Mouse (Mus musculus) heart, adult 9 months (tissue): Measurements from ENCODE around the gene Gemin7.

ENCODE experiments used
- DNase-seq, 2 experiments: peaks; one replicate each; pipeline ENCODE4 v3.0.0; 2022; ENCODE audit warnings: low spot score in 2 of 2

Gene Gemin7

GRCm38 (mm10) chr7:19577877-19578414, 551 bp upstream of the Gemin7 start:
- DNase-seq, result no peak

- DNase-seq, result no peak
Measured at GRCm38 (mm10) chr7:19575559-19575958, 1.8 kb downstream of the Gemin7 start.

- DNase-seq, result no peak
Measured at GRCm38 (mm10) chr7:19573776-19574140, 3.6 kb downstream of the Gemin7 start.

DNA sequence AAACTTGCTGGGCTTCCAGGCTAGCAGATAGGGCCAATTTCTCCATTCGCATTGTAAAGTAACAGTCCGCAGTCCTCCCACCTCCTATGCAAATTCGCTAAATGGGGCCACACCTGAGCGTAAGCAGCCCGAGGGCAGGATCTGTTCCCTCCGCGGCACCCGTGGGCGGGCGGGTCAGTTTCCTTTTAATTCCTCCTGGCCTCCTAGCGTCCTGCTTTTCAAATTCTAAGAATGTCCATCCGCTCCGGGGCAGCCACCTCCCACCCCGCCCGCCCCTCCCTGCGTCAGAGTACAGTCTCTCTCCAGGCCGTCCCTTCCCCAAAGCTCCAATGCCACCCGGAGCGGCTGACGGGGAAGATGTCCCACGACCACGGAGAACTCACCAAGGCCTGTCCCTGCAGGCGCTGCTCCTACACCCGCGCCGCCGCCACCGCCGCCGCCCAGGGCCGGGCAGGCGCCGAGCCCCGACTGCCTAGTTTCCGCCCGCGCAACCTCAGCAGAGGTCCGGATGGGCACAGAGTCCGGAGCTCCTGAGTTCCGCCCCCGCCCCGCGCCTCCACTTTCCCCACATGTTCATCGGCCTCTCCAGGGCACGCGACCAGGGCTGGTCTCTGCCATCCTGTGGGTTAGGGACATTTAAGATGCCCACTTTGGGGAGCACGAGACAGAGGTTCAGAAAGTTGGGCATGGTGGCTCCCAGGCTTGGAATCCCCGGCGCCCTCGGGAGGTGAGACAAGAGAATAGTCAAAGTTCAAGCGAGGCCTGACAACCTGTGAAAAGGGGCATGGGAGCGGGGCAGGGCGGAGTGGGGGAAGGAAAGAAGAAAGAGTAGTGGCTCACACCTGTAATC, 4.2 kb downstream of the Gemin7 start:
- DNase-seq, result peak; percentile 75 to 78

DNA sequence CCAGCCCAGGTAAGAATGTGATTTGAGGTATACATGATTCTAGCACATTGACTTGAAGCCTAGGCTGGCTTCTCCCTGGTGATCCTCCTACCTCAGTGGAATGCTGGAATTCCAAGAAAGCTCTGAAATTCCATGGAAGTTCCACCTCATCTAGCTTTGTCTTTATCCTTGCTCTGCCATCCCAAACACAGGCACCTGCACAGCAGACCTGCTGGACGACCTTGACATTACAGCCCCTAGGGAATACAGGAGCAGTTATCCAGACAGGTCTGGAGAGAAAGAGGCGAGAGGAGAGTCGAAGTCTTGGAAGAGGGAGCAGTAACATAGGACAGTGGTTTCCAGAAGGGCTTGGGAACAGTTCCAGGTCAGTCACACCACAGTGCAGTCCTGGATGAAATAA, 7.7 kb downstream of the Gemin7 start:
- no peak for DNase-seq

- DNase-seq, result no peak
Measured at GRCm38 (mm10) chr7:19567426-19567825, 10.0 kb downstream of the Gemin7 start.

GRCm38 (mm10) chr7:19565803-19566202, 11.6 kb downstream of the Gemin7 start:
- no peak for DNase-seq

DNA sequence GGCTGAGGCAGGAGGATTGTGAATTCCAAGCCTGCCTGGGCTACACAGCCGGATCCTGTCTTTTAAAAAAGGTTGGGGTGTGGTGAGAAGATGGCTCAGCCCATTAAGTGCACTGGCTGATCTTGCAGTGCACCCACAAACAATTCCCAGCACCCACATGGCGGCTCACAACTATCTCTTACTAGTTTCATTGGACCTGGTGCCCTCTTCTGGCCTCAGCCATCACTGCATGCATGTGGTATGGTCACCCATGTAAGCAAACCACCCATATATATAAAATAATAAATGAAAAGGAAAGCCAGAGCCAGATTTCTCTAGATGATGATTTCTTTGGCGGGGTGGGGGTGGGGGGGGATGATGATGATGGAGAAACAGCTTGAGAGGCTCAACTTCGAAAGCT, 12.9 kb downstream of the Gemin7 start:
- no peak for DNase-seq

DNA sequence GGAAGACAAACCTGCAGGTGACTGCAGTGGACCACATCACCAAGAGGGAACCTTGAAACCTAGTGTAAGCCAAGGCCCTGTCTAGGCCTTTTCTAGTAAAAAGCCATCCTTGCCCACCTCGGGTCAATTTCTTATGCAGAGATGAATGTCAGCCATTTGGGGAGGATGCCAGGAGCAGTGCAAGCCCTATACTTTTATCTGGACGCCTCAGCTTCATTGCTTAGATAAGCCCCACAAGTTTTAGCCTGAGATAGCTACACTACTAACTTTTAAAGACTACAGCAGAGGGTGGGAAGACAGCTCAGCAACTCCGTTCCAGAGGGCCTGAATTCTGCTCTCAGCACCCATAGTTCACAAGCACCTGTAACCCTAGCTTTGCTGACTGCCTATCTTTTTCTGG, 13.5 kb downstream of the Gemin7 start:
- DNase-seq, result no peak

GRCm38 (mm10) chr7:19562643-19563410, 14.6 kb downstream of the Gemin7 start, which contains the start of gene Ppp1r37:
Gene Ppp1r37, minus strand, starts transcription at chr7:19563076.
- DNase-seq, result peak in 1 of 2 experiments; percentile 44

DNA sequence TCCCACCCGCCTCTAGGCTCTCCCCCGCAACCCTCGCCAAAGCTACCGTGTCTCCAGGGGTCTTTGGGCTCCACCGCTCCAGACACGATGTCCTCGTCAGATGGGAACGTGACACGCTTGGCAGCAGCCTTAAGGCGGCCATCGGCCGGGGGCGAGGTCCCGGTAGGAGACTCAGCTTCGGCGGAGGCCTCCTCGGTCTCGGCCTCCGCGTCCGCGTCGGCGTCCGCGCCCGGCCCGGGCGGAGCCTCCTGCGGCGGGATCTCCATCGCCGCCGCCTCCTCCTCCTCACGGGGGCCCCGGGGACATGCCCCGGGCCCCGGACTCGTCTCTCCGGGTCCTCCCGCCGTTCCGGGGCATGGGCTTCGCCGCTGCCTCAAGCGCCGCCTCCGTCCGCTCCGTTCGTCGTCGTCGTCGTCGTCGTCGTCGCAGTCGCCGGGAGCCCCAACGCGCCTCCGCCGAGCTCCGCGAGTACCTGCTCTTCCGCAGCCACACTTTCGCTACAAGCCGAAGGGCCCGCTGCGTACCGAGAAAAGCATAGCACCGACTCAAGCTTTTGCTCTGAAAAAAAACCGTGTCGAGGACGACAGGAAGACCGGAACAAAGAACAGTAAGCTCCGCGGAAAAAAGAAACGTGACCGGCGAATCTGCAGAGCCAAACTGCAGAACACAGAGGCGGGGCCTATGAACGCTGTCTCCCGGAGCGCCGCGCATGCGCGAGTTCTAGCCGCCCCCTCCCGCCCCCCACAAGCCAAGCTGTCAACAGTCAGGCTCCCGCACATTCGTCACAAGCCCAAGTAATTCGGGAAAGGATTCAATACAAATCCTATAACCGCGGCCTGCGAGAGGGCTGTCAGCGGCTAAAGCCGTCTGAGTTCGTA, 15.4 kb downstream of the Gemin7 start:
- DNase-seq, result peak; percentile 82 to 89

DNA sequence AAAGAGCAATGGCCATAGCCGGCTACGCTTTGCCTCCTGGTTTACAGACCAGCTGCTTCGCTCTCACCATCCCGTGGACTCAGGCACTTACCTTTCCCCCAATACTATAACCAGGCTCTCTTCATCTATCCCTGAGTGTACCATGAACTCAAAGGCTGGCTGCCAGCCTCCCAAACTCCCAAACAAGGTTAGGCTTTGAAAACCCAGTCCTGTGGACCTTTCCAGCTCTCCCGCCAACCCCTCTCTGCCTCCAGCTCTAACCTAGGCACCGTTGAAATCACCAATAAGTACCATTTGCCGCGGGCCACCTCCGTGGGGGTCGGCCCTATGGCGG, 16.0 kb downstream of the Gemin7 start:
- no peak for DNase-seq

DNA sequence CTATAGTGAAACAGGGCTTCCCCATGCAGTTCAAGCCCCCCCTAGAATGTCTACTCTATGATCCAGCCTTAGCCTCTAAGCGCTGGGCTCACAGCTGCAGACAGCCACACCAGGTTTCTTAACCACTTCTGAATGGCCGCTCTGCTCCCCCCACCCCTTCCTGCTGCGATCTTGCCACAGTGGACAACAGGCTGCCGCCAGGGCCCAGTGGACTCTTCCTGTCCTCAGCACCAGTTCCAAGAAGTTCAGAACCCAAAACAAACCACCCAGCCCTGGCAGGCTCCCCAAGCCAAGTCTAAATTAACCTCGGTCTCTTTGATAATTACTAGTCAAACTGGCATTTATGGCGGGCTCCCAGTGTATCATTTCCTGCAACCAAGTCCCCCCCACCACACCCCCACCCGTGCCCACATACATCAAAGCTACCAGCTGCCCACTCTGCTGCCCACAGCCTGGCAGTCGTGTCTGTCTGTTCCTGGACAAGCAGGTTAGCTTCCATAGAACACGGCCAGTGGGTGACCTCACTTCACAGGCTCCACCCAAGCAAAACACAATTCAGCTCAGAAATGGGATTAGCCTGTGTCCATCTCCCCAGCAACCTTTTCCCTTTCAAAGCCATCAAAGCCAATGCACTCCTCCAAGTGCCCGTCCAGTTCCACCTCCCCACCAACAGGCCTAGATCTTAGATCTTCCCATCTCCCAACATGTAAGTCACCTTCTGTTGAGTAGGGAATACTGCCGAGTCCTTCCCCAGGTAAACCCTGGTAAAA, 16.7 kb downstream of the Gemin7 start:
- DNase-seq, result no peak

GRCm38 (mm10) chr7:19558965-19559364, 18.4 kb downstream of the Gemin7 start:
- no peak for DNase-seq

DNA sequence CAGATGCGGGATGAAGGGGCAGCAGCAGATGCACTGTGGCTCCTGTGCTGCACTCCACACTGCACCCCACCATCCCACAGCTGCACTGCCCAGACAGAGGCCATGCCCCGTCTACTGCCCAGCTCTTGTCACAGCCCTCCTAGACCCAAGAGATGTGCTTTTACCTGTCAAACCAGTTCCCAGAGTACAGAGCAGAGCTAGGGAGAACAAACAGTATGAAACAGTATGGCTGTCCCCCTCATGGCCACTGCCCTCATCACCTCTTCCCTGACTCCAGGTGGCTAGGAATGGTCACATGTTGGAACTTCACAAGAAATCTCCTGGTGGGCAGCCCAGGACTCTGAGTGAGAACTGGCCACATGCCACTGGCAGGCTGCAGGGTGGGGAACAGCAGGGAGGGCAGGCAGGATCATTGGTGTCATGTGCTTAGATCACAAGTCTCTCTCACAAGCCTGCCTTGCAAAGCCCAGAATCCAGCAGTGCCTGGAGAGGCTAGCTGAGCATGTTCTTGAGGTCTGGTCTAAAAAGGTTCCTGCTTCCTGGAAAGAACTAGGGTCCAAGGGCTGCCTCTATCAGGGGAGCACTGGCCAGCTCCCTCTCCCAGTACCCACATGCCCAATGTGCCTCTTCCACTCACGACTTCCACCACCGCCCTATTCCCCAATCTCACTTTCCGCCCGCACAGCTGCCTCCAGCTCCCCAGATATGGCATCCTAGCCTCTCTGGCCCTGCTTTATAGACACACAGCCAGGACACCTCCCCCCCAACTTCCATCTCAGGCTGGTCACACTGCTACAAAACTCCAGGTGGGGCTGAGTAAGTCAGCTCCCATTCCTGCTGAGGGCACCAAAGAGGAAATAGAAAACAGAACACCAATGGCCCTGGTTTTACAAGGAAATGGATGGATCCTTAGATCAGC, 19.2 kb downstream of the Gemin7 start:
- DNase-seq, result peak; percentile 25 to 45

DNA sequence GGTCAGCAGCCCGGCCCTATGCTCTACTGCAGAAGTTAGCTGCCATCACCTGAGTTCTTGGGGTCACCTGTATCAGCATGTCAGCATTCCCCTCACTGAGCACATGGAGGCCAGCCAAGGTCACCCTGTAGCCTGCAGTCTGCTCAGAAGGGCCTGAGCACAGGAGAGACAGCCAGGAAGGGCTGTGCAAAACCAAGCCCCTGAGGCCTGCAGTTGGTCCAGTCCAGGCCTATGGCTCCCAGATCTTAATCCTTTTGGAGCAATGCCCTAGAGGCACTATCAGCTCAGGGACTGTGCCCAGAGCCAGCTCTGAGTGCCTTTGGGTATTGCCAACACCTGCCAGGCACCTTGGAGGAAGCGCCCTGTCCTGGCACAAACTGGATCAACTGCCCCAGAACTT, 20.3 kb downstream of the Gemin7 start:
- DNase-seq, result no peak

DNA sequence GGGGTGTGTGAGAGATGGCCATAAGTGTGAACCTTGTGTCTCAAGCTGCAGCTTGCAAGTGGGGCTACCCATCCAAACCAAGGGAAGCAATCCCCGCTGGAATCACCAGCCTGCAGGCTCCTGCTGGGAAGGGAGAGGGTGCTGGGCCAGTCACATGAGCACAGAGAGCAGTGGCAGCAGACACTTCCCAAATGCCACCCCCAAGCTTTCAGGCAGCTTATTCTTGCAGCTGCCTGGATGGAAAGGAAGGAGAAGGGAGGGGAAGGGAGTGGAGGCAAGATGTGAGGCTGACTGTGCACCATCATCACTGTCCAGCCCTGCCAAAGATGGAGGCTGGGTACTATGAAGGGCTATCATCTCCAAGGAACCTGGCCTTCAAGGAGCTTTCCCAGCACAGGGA, 23.2 kb downstream of the Gemin7 start:
- no peak for DNase-seq

GRCm38 (mm10) chr7:19552443-19552842, 25.0 kb downstream of the Gemin7 start:
- no peak for DNase-seq

DNA sequence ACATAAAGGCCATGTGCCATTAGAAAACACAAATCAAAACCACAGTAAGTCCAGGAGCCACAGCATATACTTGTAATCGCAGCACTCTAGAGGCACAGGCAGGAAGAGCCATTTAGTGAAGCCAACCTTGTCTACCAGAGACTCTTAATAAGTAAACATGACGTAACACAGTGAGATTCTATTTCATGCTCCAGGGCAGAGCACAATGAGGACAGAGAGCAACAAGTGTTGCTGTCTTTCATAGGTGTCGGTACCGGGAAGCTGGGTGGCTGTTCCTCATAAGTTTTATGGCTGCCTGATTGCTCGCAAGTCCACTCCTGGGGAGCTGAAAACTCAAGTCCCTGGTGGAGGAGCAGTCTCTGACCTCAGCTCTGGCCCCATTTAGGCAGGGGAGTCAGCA, 25.8 kb downstream of the Gemin7 start:
- no peak for DNase-seq

GRCm38 (mm10) chr7:19549394-19549793, 28.0 kb downstream of the Gemin7 start:
- no peak for DNase-seq
